Mouse (Mus musculus): ENCODE data around the gene Prrc2b. TPM values are rescaled to one million over a fixed set of nuclear protein-coding genes. Genes with fewer than 3 reads are reported as not detected.

Gene Prrc2b
- total and polyA plus RNA-seq, 2 experiments from 2014 or later = 19.5 to 66.5 TPM

GRCm38 (mm10) chr2:32137667-32138266 is 13.1 kb upstream of the Prrc2b start:
- WGBS = 0% methylated on average over 40 of the region's 40 CpGs
- peak overlapping the region; percentile 72 for H3K4me2 ChIP-seq (ENCODE audit: low read depth, low read length)
- peak overlapping the region; percentile 91 for H3K27ac ChIP-seq (ENCODE audit: low read depth)
- H3K9ac ChIP-seq (replicated peaks; ENCODE audit: low read depth, low read length) = peak overlapping the region; percentile 74
- H3K27me3 ChIP-seq (ENCODE audit: control insufficient read depth, insufficient read depth, low read length) = no peaks in the 10 kb centered on the region
- DNase-seq (ENCODE audit: low spot score) (peak; percentile 99), ATAC-seq (ENCODE audit: insufficient read depth, low read depth) (peak; percentile 93)
- no peaks in the 10 kb centered on the region for H3K9me3 ChIP-seq (replicated peaks; ENCODE audit: control insufficient read depth, low read length)
- H3K4me3 ChIP-seq (ENCODE audit: low read depth, low read length) = peak overlapping the region; percentile 56
- peaks cover 5% of the 10 kb centered on the region for H3K4me1 ChIP-seq (ENCODE audit: control insufficient read depth, insufficient read depth)
- TF ChIP-seq EP300 (IDR thresholded peaks at IDR 0.05; ENCODE audit: low read depth) = peak; percentile 72
- no peak for TF ChIP-seq CTCF (IDR thresholded peaks at IDR 0.05; ENCODE audit: low read depth)
- H3K36me3 ChIP-seq (replicated peaks; ENCODE audit: control insufficient read depth, insufficient read depth, low read length) = no peaks in the 10 kb centered on the region

GRCm38 (mm10) chr2:32139377-32139776 is 11.5 kb upstream of the Prrc2b start:
- H3K9ac ChIP-seq (replicated peaks; ENCODE audit: low read depth, low read length) = no peak overlapping the region
- H3K4me1 ChIP-seq (ENCODE audit: control insufficient read depth, insufficient read depth) = peaks cover 5% of the 10 kb centered on the region
- H3K27me3 ChIP-seq (ENCODE audit: control insufficient read depth, insufficient read depth, low read length) = no peaks in the 10 kb centered on the region
- H3K27ac ChIP-seq (ENCODE audit: low read depth) = no peak overlapping the region
- ATAC-seq (ENCODE audit: insufficient read depth, low read depth) (no peak), DNase-seq (ENCODE audit: low spot score) (no peak)
- no peak for TF ChIP-seq CTCF (IDR thresholded peaks at IDR 0.05; ENCODE audit: low read depth)
- no peak for TF ChIP-seq EP300 (IDR thresholded peaks at IDR 0.05; ENCODE audit: low read depth)
- H3K4me2 ChIP-seq (ENCODE audit: low read depth, low read length) = no peak overlapping the region
- no peak overlapping the region for H3K4me3 ChIP-seq (ENCODE audit: low read depth, low read length)
- H3K9me3 ChIP-seq (replicated peaks; ENCODE audit: control insufficient read depth, low read length) = no peaks in the 10 kb centered on the region
- H3K36me3 ChIP-seq (replicated peaks; ENCODE audit: control insufficient read depth, insufficient read depth, low read length) = no peaks in the 10 kb centered on the region
- WGBS = 72% methylated on average over 5 of the region's 5 CpGs

- H3K27me3 ChIP-seq (ENCODE audit: control insufficient read depth, insufficient read depth, low read length) = no peaks in the 10 kb centered on the region
- no peak for DNase-seq (ENCODE audit: low spot score)
- 32% methylated on average over 4 of the region's 4 CpGs for WGBS
- no peaks in the 10 kb centered on the region for H3K9me3 ChIP-seq (replicated peaks; ENCODE audit: control insufficient read depth, low read length)
- H3K4me2 ChIP-seq (ENCODE audit: low read depth, low read length) = no peak overlapping the region
- H3K4me3 ChIP-seq (ENCODE audit: low read depth, low read length) = no peak overlapping the region
- TF ChIP-seq CTCF (IDR thresholded peaks at IDR 0.05; ENCODE audit: low read depth) = no peak
- no peak for TF ChIP-seq EP300 (IDR thresholded peaks at IDR 0.05; ENCODE audit: low read depth)
- H3K4me1 ChIP-seq (ENCODE audit: control insufficient read depth, insufficient read depth) = peaks cover 5% of the 10 kb centered on the region
- H3K36me3 ChIP-seq (replicated peaks; ENCODE audit: control insufficient read depth, insufficient read depth, low read length) = no peaks in the 10 kb centered on the region
- no peak overlapping the region for H3K27ac ChIP-seq (ENCODE audit: low read depth)
- no peak for ATAC-seq (ENCODE audit: insufficient read depth, low read depth)
- no peak overlapping the region for H3K9ac ChIP-seq (replicated peaks; ENCODE audit: low read depth, low read length)
These were observed 10.4 kb upstream of the Prrc2b start for GRCm38 (mm10) chr2:32140498-32140934.

- H3K27me3 ChIP-seq (ENCODE audit: control insufficient read depth, insufficient read depth, low read length) = no peaks in the 10 kb centered on the region
- H3K9me3 ChIP-seq (replicated peaks; ENCODE audit: control insufficient read depth, low read length) = no peaks in the 10 kb centered on the region
- WGBS = 72% methylated on average over 6 of the region's 6 CpGs
- ATAC-seq (ENCODE audit: insufficient read depth, low read depth) (no peak), DNase-seq (ENCODE audit: low spot score) (no peak)
- no peaks in the 10 kb centered on the region for H3K36me3 ChIP-seq (replicated peaks; ENCODE audit: control insufficient read depth, insufficient read depth, low read length)
- no peak overlapping the region for H3K9ac ChIP-seq (replicated peaks; ENCODE audit: low read depth, low read length)
- no peak overlapping the region for H3K27ac ChIP-seq (ENCODE audit: low read depth)
- TF ChIP-seq CTCF (IDR thresholded peaks at IDR 0.05; ENCODE audit: low read depth) = no peak
- no peak for TF ChIP-seq EP300 (IDR thresholded peaks at IDR 0.05; ENCODE audit: low read depth)
- H3K4me2 ChIP-seq (ENCODE audit: low read depth, low read length) = no peak overlapping the region
- H3K4me1 ChIP-seq (ENCODE audit: control insufficient read depth, insufficient read depth) = peaks cover 5% of the 10 kb centered on the region
- no peak overlapping the region for H3K4me3 ChIP-seq (ENCODE audit: low read depth, low read length)
These were observed 9.3 kb upstream of the Prrc2b start for GRCm38 (mm10) chr2:32141602-32142001.

GRCm38 (mm10) chr2:32142368-32142767 is 8.5 kb upstream of the Prrc2b start:
- ATAC-seq (ENCODE audit: insufficient read depth, low read depth) = no peak
- WGBS = 55% methylated on average over 6 of the region's 6 CpGs
- TF ChIP-seq CTCF (IDR thresholded peaks at IDR 0.05; ENCODE audit: low read depth) = no peak
- no peak for TF ChIP-seq EP300 (IDR thresholded peaks at IDR 0.05; ENCODE audit: low read depth)
- peaks cover 5% of the 10 kb centered on the region for H3K4me1 ChIP-seq (ENCODE audit: control insufficient read depth, insufficient read depth)
- no peaks in the 10 kb centered on the region for H3K36me3 ChIP-seq (replicated peaks; ENCODE audit: control insufficient read depth, insufficient read depth, low read length)
- no peak overlapping the region for H3K9ac ChIP-seq (replicated peaks; ENCODE audit: low read depth, low read length)
- no peaks in the 10 kb centered on the region for H3K9me3 ChIP-seq (replicated peaks; ENCODE audit: control insufficient read depth, low read length)
- H3K27me3 ChIP-seq (ENCODE audit: control insufficient read depth, insufficient read depth, low read length) = no peaks in the 10 kb centered on the region
- no peak overlapping the region for H3K4me3 ChIP-seq (ENCODE audit: low read depth, low read length)
- DNase-seq (ENCODE audit: low spot score) = no peak
- H3K27ac ChIP-seq (ENCODE audit: low read depth) = no peak overlapping the region
- no peak overlapping the region for H3K4me2 ChIP-seq (ENCODE audit: low read depth, low read length)

GRCm38 (mm10) chr2:32144633-32145032 is 6.2 kb upstream of the Prrc2b start:
- Histone ChIP-seq H3K9me3 (replicated peaks; ENCODE audit: control insufficient read depth, low read length) (no peaks in the 10 kb centered on the region), H3K4me3 (ENCODE audit: low read depth, low read length) (no peak overlapping the region), H3K27me3 (ENCODE audit: control insufficient read depth, insufficient read depth, low read length) (no peaks in the 10 kb centered on the region), H3K36me3 (replicated peaks; ENCODE audit: control insufficient read depth, insufficient read depth, low read length) (no peaks in the 10 kb centered on the region), H3K27ac (ENCODE audit: low read depth) (no peak overlapping the region), H3K9ac (replicated peaks; ENCODE audit: low read depth, low read length) (no peak overlapping the region), H3K4me2 (ENCODE audit: low read depth, low read length) (no peak overlapping the region), H3K4me1 (ENCODE audit: control insufficient read depth, insufficient read depth) (no peaks in the 10 kb centered on the region)
- TF ChIP-seq EP300 (IDR thresholded peaks at IDR 0.05; ENCODE audit: low read depth) (no peak), CTCF (IDR thresholded peaks at IDR 0.05; ENCODE audit: low read depth) (no peak)
- WGBS = 73% methylated on average over 5 of the region's 5 CpGs
- DNase-seq (ENCODE audit: low spot score) (no peak), ATAC-seq (ENCODE audit: insufficient read depth, low read depth) (no peak)
